ENCODE assay signal across 8 mouse cellular contexts in the genomic region with DNA sequence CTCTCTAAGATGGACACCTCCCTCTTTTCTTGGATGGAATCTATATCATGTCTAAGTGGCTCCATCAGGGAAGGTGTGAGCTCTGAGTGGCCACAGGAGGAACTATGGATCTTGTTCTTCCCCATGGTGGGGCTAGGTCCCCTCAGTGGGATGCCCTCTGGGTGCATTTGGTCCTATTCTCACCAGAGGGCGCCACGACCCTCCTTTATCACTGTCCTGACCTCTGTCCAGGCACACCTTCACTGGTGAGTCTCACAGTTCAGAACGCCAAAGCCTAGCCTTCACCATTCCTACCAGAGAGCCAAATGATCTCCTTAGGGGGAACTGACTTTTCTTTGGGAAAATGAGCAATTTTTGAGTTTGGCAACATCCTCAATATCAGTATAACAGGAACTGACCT.
DNase-seq lines count a peak whose midpoint lies in the region.

No protein-coding gene starts in this region.

- DNase-seq in cerebellum, adult 18-20 months, result peak; percentile 24 to 29
- no peak for DNase-seq in cerebellum, adult 11-12 months
- DNase-seq in 3T3-L1 (ENCODE audit: low read depth, low spot score), result peak; percentile 10
- DNase-seq in adrenal gland, postnatal 25 days, result peak; percentile 63
- peak; percentile 64 to 74 for DNase-seq in heart, postnatal 10 days
- peak; percentile 50 to 60 for DNase-seq in lung, adult 18-20 months
- peak; percentile 74 for DNase-seq in thymus, postnatal 25 days
- no peak for DNase-seq in yolk sac, embryonic 10.5 days (ENCODE audit: low spot score)

- intact Hi-C loops in heart, postnatal 10 days (cut with DNase I), result loop anchor here (1.0 to 2.0 kb wide), 2 partner anchors 32 to 120 kb away; no protein-coding TSS in a partner anchor

Comparison
In these comparisons a context has a peak if more than half of its experiments do, and no peak if none do; other contexts are left out.
1. DNase-seq: peak in cerebellum, adult 18-20 months (2 of 2), 3T3-L1 (single experiment), adrenal gland, postnatal 25 days (single experiment), heart, postnatal 10 days (2 of 2), lung, adult 18-20 months (2 of 2) and thymus, postnatal 25 days (single experiment); none in cerebellum, adult 11-12 months (single experiment) and yolk sac, embryonic 10.5 days (single experiment).